Mouse (Mus musculus): Measurements from ENCODE around the gene Lrfn5.

The Lrfn5 gene

DNA sequence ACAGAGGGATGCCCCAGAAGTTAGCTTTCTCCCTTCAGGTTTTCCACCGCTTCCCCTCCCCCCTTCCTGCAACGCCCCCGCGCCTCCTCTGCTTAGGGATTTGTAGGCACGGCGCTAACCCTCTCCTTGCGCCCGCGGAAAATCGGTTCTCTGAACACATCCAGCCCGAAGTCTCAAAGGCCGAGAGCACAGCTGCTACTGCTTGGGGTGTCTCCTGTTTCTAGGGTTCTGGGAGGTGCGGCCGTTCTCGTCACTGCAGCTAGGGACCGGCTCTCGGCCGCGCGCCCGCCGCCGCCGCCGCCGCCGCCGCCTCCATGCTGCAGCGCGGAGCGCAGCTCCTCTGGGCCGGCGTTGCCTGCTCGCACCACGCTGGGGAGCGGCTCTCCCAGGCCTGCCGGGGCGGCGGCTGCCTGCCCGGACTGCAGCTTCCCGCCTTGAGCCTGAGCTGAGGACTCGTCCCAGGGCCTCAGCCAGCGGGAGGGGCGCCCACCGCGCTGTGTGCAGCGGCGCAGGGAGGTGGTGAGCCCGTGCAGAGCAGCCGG, at the start of gene Lrfn5:
Gene Lrfn5 (plus strand): TSS at position 322 of the 542 bp plus-strand sequence.
- no peak for DNase-seq (ENCODE audit: low read depth, low spot score)

DNA sequence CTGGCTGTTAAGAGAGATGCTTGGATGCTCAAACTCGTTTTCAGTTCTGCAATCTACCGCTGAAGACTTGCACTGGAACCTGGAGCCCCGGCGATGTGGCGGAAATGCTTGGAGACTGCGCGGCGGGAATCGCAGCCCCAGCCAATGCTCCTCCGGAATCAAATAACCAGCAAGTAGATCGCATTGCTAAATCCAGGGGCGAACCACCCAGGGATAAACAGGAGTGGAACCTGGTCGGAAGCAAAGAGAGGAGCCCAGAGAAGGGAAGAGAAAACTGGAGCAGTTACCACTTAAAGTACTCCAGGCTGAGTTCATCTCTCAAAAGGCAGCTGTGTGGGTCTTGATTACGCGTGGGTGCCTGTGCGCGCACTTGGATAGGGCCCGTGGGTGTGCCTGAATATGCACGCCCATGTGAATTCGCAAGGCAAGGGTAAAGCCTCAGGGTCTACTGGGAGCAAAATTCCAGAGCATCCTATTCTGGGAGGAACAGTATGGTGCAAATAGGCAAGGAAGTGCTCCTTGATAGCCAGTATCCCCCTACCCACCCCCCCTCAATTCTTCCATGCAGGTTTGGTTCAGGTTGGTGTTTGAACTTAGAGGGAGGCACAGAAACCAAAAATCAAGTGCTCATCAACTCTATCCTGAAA, 1.3 kb upstream of the Lrfn5 start:
- no peak for DNase-seq (ENCODE audit: low read depth, low spot score)

DNA sequence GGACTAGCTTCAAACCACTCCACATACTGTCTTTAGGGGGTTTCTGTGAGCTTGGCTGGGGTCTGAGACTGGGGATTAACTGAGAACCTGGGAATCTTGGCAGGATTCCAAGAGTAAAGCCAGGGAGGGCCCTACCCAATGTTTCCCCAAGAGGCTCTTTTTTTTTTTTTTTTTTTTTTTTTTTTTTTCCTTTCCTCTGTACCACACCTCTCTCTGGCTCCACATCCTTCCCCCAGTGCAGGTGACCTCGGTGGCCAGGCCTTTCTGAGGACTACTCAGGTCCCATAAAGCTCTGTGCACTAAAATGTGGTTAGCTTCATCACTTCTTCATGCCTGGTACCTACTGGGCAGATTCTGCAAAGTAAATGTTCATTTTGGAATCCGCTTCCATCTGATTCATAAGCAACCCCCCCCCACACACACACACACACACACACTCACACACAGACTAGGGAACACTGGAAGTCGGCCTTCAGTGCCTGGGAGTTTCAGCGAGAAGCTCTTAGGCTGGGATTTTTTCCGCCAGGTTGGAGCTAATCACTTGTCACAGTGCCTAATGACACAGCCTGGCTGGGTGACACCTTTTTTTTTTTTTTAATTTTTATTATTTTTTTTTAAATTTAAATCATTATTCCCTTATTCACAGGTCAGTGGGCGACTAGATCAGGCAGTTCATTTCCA, 662 bp upstream of the Lrfn5 start:
- DNase-seq (ENCODE audit: low read depth, low spot score), result no peak

DNA sequence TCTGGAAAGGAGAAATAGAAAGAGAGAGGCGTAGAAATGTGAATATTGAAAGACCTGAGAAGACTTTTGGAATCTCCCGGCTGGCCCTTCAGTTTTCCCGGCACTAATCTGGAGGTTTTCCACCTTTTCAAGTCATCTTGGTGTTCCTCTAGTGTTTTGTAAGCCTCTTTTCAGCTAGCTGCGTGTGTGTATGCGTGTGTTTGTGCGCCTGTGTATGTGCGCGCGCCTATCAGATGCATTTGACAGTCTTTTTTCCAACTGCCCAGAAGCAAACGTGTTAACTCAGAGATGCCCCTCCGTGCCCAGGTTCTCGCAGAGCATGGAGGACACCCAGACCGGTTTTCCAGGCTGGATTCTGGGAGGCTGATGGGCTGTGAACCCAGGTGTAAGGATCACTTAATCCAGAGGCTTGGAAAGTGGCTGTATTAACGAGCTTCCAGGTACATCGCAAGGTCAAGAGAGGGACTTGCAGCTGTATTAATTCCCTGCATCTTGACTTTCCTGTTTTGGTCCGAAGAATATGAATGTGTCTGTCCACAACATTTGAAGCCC, 757 bp downstream of the Lrfn5 start:
- no peak for DNase-seq (ENCODE audit: low read depth, low spot score)

DNA sequence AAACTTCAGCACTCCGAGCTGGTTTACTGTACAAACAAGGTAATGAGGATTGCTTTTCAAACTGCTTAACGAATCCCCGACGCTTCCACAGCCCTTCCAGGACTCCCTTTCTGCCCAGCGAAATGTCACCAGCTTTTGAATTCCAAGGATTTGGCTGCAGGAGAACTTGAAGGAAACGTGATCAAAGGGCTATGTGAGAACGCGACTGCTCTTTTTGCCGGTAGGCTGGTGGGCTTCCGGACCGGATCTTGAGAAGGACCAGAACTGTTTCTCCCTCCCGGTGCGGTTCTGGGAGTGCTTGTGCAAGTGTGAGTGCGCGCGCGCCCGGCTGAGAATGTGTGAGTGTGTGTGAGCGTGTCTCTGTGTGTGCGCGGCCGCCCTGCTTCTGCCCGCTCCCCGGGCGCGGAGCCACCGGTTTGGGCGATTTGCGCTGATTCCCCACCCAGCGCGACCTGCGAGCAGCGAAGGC, 1.3 kb downstream of the Lrfn5 start:
- DNase-seq (ENCODE audit: low read depth, low spot score), result no peak

DNA sequence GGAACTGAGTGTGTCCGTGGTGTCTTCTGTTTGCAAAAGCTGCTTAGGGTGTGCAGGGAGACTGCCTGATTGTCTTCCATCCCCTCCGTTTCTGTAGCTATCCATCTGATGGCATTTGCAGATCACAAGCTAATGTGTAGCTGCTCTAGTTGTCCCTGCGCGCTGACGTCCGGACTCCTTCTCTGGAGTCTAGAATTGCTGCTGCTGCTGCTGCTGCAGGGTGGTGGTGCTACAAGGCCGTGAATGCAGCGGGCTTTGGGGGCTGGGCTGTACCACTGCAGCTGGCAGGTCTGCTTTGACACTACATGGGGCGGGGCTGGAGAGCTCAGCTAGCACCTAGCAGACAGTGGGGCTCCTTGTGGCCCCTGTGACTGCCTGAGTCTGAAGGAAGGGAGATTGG, 3.2 kb downstream of the Lrfn5 start:
- no peak for DNase-seq (ENCODE audit: low read depth, low spot score)

DNA sequence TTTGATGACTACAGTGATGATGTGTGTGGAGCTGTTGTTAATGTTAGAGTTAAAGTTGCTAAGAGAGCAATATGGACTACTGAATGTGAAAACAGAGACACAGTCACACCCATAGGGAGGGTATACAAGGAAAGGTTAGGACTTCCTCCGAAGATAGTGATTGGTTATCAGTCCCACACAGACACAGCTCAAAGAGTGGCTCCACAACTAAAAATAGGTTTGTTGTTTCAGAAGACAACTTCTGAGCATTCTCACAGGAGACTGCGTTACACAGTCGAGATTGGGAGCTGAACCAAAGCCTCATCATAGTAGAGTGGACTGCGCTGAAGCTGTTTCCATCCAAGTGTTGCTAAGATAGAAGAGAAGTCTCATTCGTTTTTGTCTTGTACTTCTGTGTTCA, 57.0 kb downstream of the Lrfn5 start:
- DNase-seq (ENCODE audit: low read depth, low spot score), result no peak

DNA sequence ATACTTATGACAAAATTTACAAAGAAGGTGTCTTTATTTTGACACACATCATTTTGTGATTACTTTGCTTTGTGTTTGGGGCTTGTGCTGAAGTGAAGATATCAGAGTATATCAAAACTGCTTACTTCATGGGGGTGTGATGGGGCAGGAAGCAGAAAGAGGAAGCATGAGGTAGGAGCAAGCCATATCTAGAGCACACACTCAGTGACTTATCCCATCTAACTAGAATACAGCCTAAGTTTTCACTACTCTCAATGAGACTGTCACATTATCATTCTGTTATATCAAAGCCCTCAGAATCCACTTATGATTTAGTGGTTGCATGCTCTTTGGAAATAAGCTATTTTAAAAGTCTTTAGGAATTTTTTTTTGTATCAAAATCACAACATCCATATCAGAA, 77.4 kb downstream of the Lrfn5 start:
- DNase-seq (ENCODE audit: low read depth, low spot score), result peak; percentile 27

DNA sequence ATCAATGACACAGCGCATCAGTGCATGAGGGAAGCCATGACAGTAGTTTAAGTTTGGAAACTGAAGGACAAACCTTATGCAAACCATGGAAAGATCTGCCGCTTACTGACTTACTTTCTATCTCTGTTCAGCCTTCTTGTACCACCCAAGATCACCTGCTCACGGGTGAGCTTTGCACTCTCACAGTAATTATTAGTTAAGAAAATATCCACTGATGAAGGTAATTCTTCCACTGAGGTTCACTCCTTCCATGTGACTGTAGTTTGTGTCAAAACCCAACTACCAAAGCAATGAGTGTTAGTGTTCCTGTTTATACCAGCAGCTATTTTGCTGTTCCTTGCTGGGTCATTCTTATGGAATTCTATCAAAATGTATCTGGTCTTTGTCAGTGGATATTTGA, 84.9 kb downstream of the Lrfn5 start:
- no peak for DNase-seq (ENCODE audit: low read depth, low spot score)

DNA sequence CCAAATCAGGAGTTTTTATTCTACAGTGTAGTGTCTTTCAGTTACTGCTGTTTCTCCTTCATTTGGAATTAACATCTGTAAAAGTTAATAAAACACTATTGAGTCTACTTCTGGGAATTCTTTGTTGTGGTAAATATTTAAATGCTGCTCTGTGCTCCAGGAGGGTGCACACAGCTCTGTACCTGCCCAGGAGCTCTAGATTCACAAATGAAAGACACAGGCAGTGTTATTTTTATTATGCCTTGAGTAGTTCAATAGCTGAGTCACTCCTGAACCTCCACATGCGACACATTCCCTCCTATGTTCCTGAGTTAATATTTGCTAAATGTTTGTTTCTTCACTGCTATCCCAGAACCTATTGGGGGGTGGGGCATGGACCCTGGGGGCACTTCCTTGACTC, 87.1 kb downstream of the Lrfn5 start:
- DNase-seq (ENCODE audit: low read depth, low spot score), result no peak

DNA sequence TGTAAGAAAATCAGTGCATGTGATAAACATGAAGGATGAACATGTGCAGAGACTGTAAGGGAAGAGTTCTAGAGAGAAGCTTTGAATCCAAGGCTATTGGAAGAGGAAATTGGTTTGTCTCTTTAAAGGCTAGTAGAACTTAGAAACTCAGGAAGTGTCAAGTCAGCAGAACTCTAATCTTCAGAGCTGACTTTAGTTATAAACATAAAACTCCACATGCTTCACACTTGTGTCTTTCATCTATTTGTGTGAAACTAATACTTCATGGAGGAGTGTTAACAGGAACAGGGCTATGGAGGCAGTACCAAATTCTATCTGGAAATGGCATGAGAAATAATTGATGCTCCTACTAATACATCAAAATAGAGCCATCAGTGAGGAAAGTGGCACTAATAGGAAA, 101.6 kb downstream of the Lrfn5 start:
- DNase-seq (ENCODE audit: low read depth, low spot score), result no peak

DNA sequence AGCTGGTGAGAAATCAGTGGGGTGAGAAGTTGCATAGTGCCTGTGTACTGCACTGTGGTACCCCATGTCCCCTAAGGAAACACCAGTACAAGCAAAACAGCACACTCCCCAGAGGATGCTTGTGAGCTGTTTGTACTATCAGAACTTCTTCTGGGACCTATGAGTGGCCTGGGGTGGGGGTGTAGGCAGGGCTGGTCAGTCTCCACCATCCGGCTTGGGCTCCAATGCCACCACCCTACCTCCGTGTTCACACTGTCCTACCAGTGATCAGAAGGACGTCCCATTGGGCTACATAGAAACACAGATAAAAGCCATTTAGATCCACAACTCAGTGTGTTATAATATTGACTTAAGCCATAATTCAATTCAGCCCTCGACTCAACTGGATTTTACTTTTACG, 131.4 kb downstream of the Lrfn5 start:
- no peak for DNase-seq (ENCODE audit: low read depth, low spot score)

DNA sequence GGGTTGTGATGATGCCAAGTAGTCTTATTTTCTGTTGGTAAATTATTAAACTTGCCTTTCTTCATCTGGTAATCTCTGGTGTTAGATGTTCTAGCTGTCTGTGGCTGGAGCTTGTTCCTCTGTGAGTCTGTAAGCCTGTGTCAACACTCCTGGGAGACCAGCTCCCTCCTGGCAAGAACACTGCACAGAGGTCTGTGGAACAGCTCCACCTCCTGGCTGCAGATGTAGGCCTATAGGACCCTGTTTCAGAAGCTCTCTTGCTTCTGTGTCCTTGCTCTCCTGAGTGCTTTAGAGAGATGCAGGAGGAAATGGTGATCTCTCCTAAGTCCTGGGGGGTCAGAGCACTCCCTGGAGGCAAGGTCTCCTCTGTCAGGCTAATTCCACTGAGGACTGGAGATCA, 200.2 kb downstream of the Lrfn5 start:
- peak; percentile 49 for DNase-seq (ENCODE audit: low read depth, low spot score)

DNA sequence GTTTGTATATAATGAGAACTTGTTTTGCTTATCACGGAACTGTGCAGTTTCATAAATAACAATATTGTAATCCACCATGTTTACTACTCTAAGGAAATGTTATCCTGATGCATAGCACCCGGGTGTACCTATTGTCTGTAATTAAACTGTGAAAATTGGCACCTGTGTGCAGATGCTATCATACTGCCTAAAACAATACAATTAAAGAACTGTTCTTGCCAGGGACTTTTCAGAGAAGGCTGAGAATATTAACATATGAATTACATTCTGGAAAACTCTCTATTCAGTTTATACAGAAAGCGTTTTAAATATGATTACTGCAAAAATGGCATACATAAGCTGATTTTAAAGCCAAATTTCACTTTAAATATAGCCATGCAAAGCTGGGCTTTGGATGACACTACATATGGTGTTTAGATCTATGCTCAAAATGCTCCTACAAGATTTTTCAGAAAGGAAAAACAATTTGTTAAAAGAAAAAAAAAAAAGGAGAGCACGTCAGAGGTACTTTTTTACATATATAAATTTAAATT, 284.2 kb downstream of the Lrfn5 start:
- no peak for DNase-seq (ENCODE audit: low read depth, low spot score)

DNA sequence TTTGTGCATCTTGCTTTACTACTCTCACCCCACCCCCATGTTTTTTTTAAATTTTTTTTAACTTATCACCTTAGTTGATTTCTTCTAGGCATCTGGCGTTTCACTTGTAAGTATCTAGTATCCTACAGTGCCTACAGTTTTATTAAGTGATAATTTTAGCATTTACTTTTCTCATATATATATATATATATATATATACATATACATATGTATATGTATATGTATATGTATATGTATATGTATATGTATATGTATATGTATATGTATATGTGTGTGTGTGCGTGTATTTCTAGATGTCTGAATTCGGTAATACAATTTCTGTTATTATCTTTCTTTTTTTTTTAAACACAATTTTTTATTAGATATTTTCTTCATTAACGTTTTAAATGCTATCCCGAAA, 300.7 kb downstream of the Lrfn5 start:
- no peak for DNase-seq (ENCODE audit: low read depth, low spot score)

DNA sequence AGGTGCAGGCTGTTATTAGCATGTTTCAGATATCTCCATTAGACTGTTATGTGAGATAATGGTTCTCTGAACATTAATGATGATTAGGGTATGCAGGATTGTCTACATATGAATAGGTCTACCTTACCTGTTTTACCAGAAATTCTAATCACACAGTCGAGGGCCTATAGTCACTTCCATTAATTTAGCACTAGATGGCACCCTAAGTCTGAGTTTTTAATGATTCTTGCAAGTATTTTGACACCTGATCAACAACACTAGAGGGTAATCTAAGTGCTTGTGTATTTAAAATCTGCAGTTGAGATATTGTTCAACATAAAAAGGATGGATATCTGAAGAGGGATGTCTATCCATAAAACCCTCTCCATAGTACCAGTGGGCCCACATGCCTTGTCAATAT, 303.4 kb downstream of the Lrfn5 start:
- peak; percentile 48 for DNase-seq (ENCODE audit: low read depth, low spot score)

DNA sequence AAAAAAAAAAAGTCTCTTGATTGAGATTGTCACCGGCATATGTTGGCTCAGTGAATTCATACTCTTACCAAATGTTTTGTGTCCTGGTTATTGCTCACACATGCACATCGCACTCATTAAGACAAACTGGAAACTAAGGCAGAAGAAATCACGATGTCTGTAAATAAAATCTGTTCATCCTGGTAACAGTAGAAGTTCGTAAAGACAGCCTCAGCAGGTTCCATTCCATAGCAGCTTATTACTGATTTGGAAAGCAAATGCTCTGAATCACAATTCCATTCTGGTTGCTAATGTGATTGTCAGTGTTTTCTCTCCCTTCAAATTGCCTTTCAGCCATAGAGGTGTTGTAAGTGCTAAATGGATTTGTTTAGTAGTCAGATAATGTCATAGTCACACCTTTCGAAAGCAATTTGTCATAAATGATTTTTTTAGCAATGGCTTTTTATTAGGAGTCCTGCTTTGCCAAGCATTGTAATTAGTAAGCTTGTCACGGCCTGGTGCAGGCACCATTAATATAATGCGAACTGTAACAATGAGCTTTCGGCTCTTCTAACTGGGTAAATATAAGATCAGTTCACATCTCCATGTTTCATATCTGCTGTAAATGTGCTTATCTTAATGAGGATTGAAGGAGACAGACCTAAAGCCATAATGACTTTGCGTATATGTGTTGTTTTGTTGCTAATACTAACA, 319.8 kb downstream of the Lrfn5 start:
- no peak for DNase-seq (ENCODE audit: low read depth, low spot score)

DNA sequence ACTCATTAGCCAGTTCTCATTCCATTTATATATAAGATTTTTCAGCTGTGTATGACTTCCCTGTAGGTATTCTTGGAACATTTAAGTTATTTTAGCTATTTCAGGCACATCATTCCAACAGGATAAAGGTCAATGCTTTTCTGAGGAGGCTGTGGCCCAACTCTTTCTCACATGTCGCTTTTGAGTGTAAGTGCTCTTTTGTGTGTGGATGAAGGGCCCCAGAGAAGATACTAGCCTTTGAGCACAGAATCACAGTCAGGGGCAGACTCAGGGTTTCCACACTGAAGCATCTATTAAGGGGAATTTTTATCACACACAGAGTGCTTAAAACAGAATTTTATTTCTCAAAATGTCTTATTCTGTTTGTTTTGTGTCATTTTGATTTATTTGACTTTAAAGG, 331.2 kb downstream of the Lrfn5 start:
- DNase-seq (ENCODE audit: low read depth, low spot score), result no peak
